Mouse (Mus musculus) kidney, adult 11 months (tissue): ENCODE data around the gene Atp6v1c2.
A peak's percentile ranks its signal among the peaks of the same experiment; 100 is the strongest.

Experiments used
- DNase-seq: peaks from one replicate; pipeline ENCODE4 v3.0.0; 2022

The Atp6v1c2 gene

GRCm38 (mm10) chr12:17329259-17329658 is at the start of gene Atp6v1c2:
Gene Atp6v1c2, minus strand, starts transcription at chr12:17329359.
- DNase-seq, result no peak

- DNase-seq, result peak; percentile 66
These were observed 47.4 kb upstream of the Atp6v1c2 start for GRCm38 (mm10) chr12:17376521-17376920.

GRCm38 (mm10) chr12:17375243-17375642 is 46.1 kb upstream of the Atp6v1c2 start:
- DNase-seq, result no peak

- no peak for DNase-seq
These were observed 44.4 kb upstream of the Atp6v1c2 start for GRCm38 (mm10) chr12:17373470-17373975.

- no peak for DNase-seq
These were observed 43.5 kb upstream of the Atp6v1c2 start for GRCm38 (mm10) chr12:17372696-17373095.

GRCm38 (mm10) chr12:17371589-17372235 is 42.6 kb upstream of the Atp6v1c2 start:
- DNase-seq, result peak; percentile 33

GRCm38 (mm10) chr12:17369551-17370325 is 40.6 kb upstream of the Atp6v1c2 start:
- DNase-seq, result peak; percentile 37

GRCm38 (mm10) chr12:17369111-17369510 is 40.0 kb upstream of the Atp6v1c2 start:
- no peak for DNase-seq

- DNase-seq, result peak; percentile 67
These were observed 37.8 kb upstream of the Atp6v1c2 start for GRCm38 (mm10) chr12:17366981-17367380.

- peak; percentile 72 for DNase-seq
These were observed 33.2 kb upstream of the Atp6v1c2 start for GRCm38 (mm10) chr12:17362316-17362715.

- peak; percentile 16 for DNase-seq
These were observed 31.5 kb upstream of the Atp6v1c2 start for GRCm38 (mm10) chr12:17360650-17361049.

- no peak for DNase-seq
These were observed 30.9 kb upstream of the Atp6v1c2 start for GRCm38 (mm10) chr12:17360104-17360503.

- peak; percentile 63 for DNase-seq
These were observed 29.8 kb upstream of the Atp6v1c2 start for GRCm38 (mm10) chr12:17358981-17359380.

GRCm38 (mm10) chr12:17357795-17358194 is 28.6 kb upstream of the Atp6v1c2 start:
- no peak for DNase-seq

- DNase-seq, result no peak
These were observed 27.7 kb upstream of the Atp6v1c2 start for GRCm38 (mm10) chr12:17356853-17357252.

GRCm38 (mm10) chr12:17350106-17350505 is 20.9 kb upstream of the Atp6v1c2 start:
- DNase-seq, result no peak

GRCm38 (mm10) chr12:17348048-17349036 is 19.2 kb upstream of the Atp6v1c2 start, which contains the start of gene Nol10:
Gene Nol10, plus strand, starts transcription at chr12:17348458.
- peak; percentile 77 for DNase-seq

- no peak for DNase-seq
These were observed 18.3 kb upstream of the Atp6v1c2 start for GRCm38 (mm10) chr12:17347327-17348047.

- DNase-seq, result no peak
These were observed 10.2 kb upstream of the Atp6v1c2 start for GRCm38 (mm10) chr12:17339114-17339905.

- DNase-seq, result no peak
These were observed 9.2 kb upstream of the Atp6v1c2 start for GRCm38 (mm10) chr12:17338338-17338737.

GRCm38 (mm10) chr12:17333459-17333858 is 4.3 kb upstream of the Atp6v1c2 start:
- DNase-seq, result no peak
